Mouse (Mus musculus) embryonic fibroblast, embryonic 13.5 days (primary cell): ENCODE results near the gene Tor1aip2.

Source experiments
- CTCF ChIP-seq: IDR thresholded peaks from 2 replicates; pipeline ENCODE4 v1.5.1; 2011; ENCODE audit warnings: mild to moderate bottlenecking, control low read depth, low read length, moderate library complexity, borderline replicate concordance; ENCODE audit not compliant: insufficient read depth
- POLR2A ChIP-seq: IDR thresholded peaks from 2 replicates; pipeline ENCODE4 v1.6.1; 2011; ENCODE audit warnings: low read depth, mild to moderate bottlenecking, control low read depth, low read length, moderate library complexity

DNA sequence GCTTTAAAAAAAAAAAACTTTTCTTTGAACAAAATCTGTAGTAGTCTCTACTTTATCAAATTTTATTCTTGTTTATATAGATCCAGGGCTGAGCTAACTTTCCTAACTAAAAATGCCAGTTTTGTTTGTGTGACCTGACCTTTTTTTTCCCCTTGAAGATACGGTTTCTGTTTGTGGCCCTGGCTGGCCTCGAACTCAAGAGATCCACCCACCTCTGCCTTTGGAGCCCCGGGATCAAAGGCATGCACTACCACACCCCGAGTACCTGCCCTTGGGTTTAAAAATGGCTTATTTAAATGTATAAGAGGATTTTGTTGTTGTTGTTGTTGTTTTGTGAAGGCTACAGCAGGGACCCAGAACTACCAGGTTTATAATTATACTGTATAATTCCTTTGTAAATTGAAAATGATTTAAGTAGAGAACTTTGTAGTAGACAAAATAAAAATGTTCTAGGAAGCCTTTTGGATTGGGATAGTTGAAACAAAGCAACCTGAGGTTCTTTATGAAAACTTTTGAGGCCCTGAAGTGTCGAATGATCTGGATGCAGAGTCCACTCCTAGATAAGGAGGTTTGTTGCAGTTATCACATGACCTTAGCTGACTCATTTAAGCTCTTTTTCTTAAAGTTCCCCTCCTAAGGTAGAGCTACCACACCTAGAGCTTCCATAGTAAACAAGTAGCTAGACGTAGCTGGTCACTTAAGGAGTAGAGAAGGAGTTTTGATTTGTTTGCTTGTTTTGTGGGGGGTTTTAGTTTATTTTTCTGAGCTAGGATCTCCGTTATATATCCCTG is 6.4 kb downstream of the Tor1aip2 start:
- TF ChIP-seq CTCF (no peak), POLR2A (no peak)
